Mouse (Mus musculus): ENCODE results near the gene Wtap. TPM values are rescaled to one million over a fixed set of nuclear protein-coding genes. Genes with fewer than 3 reads are reported as not detected.
"Not testable (repeated sequence)": the region's sequence is repeated elsewhere in the genome, so short reads cannot be mapped to it uniquely, and the experiment has no call there.

The Wtap gene
- total and polyA plus RNA-seq, 3 experiments = 63.5 to 74.0 TPM; not detected in 1

DNA sequence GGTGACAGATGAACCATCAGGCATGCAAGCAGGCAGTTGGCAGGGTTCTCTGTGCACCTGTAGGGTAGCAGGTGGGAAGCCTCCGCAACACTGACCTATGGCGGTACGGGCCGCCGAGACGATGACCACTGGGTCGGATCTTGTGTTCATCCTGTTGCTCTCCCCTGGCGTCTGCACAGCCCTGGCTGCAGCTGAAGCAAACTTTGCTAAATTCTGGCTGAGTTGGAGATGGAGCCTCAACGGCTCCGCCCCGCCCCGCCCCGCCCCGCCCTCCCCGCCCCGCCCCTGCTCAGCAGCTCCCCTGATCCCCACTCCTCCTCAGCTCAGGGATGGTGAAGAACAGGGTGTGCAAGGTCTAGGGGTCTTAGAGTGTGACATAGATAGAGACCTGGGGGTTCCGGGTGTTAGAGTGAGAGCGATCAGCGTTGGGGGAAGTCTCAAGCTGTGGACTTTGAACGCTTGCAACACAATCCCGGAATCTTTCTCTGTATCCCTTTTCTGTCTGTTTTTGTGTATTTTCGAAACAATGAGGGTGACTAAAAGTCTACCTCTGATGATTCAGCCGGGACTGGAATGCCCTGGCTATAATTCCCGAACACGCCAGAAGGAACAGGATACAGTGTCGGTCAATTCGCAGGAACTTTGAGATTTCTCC, 53.7 kb downstream of the Wtap start, which contains the start of gene Acat3:
Gene Acat3 (minus strand): TSS at position 450 of the 655 bp plus-strand sequence.
- H3K79me2 ChIP-seq (ENCODE audit: control insufficient read depth, insufficient read depth, low read length, poor library complexity) = no peaks in the 10 kb centered on the region
- H3K27me3 ChIP-seq (ENCODE audit: control insufficient read depth in 1 of 2, insufficient read depth in 2 of 2, low read length in 2 of 2) = no peaks in the 10 kb centered on the region
- TF ChIP-seq CHD1 (IDR thresholded peaks at IDR 0.05; ENCODE audit: low read depth, low read length) (no peak), NELFE (IDR thresholded peaks at IDR 0.05; ENCODE audit: low read depth, low read length) (no peak), MAZ (IDR thresholded peaks at IDR 0.05; ENCODE audit: low read depth, low read length) (no peak), SIN3A (IDR thresholded peaks at IDR 0.05; ENCODE audit: low read length) (no peak), CHD2 (IDR thresholded peaks at IDR 0.05; ENCODE audit: low read length) (no peak), ZNF384 (IDR thresholded peaks at IDR 0.05; ENCODE audit: low read depth, low read length) (no peak), JUND (IDR thresholded peaks at IDR 0.05; ENCODE audit: low read depth, low read length) (no peak), EP300 (IDR thresholded peaks at IDR 0.05; ENCODE audit: low read depth in 1 of 2, low read length in 2 of 2) (no peak), MEF2A (IDR thresholded peaks at IDR 0.05; ENCODE audit: extremely low read depth, insufficient replicate concordance, low read depth, low read length, poor library complexity, severe bottlenecking) (no peak), HCFC1 (IDR thresholded peaks at IDR 0.05; ENCODE audit: low read depth, low read length) (no peak), MXI1 (IDR thresholded peaks at IDR 0.05; ENCODE audit: low read depth, low read length) (no peak), RAD21 (IDR thresholded peaks at IDR 0.05; ENCODE audit: low read depth, low read length) (no peak), ELF1 (IDR thresholded peaks at IDR 0.05; ENCODE audit: low read depth, low read length) (no peak), POLR2A (IDR thresholded peaks at IDR 0.05; ENCODE audit: control insufficient read depth in 1 of 2, insufficient read depth in 1 of 2, low read depth in 1 of 2, low read length in 2 of 2, poor library complexity in 1 of 2) (no peak), MAX (IDR thresholded peaks at IDR 0.05; ENCODE audit: low read length) (no peak), CTCF (IDR thresholded peaks at IDR 0.05 in 2 of 3, conservative IDR thresholded peaks at IDR 0.05 in 1 of 3; ENCODE audit: control insufficient read depth in 1 of 3, insufficient read depth in 1 of 3, low read depth in 2 of 3, low read length in 3 of 3, poor library complexity in 1 of 3, severe bottlenecking in 1 of 3) (no peak), E2F4 (IDR thresholded peaks at IDR 0.05; ENCODE audit: borderline replicate concordance, low read depth, low read length) (no peak), TAL1 (IDR thresholded peaks at IDR 0.05; ENCODE audit: low read length) (no peak), SMC3 (IDR thresholded peaks at IDR 0.05; ENCODE audit: low read depth, low read length) (no peak)
- peaks cover 5 to 6% of the 10 kb centered on the region in 2 experiments; a peak in 3 of 4 replicates for H3K4me1 ChIP-seq (ENCODE audit: control insufficient read depth in 1 of 2, insufficient read depth in 2 of 2, low read length in 2 of 2)
- no peak within 1 kb of the TSS for H3K4me3 ChIP-seq (ENCODE audit: control insufficient read depth in 1 of 2, insufficient read depth in 1 of 2, low read depth in 2 of 2, low read length in 2 of 2)
- no peaks in the 10 kb centered on the region for H3K9me3 ChIP-seq (replicated peaks; ENCODE audit: insufficient read depth, low read length)
- H3K27ac ChIP-seq (ENCODE audit: control insufficient read depth, low read depth, low read length) = no peak within 1 kb of the TSS
- H3K9ac ChIP-seq (ENCODE audit: control insufficient read depth, low read depth, low read length, poor library complexity, severe bottlenecking) = no peak within 1 kb of the TSS
- H3K36me3 ChIP-seq (ENCODE audit: control insufficient read depth in 1 of 2, insufficient read depth in 2 of 2, low read length in 2 of 2) = peaks cover 0 to 5% of the 10 kb centered on the region in 2 experiments; a peak in 3 of 4 replicates
- DNase-seq (ENCODE audit: low read depth, low spot score) = no peak

DNA sequence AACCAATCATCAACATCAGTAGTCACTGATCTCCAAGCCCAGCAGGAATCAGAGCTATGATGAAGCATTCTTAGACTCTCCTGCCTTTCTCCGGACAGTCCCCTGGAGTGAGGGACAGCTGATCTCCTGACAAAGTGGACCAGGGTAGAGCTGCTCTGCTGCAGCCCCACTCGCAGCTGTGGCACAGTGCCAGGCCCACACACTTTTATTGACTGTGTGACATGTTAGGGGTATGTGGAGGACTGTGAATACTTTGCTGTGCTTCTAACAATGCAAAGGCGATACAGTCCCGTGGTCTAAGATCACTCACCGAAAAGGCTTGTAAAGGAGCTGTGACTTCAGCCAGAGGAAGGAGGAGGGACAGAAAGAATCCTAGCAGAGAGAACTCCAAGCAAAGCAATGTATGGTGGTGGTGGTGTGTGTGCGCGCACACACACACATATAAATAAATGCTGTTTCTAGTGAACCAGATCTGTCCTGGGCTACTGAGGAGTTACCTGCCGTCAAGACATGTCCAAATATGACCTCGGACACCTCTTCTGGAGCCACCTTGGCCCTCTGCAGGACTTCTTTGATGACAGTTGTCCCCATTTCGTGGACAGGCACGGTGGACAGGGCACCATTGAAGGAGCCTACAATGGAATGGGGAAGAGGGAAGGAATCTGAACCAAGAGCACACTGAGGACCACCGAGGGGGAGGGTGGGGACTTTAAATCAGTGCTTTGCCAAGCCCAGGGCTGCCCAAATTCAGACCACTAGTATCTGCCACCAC, 54.4 kb downstream of the Wtap start:
- H3K4me1 ChIP-seq (ENCODE audit: control insufficient read depth in 1 of 2, insufficient read depth in 2 of 2, low read length in 2 of 2); DNase-seq (ENCODE audit: low read depth, low spot score); H3K27ac ChIP-seq (ENCODE audit: control insufficient read depth, low read depth, low read length); H3K27me3 ChIP-seq (ENCODE audit: control insufficient read depth in 1 of 2, insufficient read depth in 2 of 2, low read length in 2 of 2); H3K4me3 ChIP-seq (ENCODE audit: control insufficient read depth in 1 of 2, insufficient read depth in 1 of 2, low read depth in 2 of 2, low read length in 2 of 2); H3K79me2 ChIP-seq (ENCODE audit: control insufficient read depth, insufficient read depth, low read length, poor library complexity); H3K9ac ChIP-seq (ENCODE audit: control insufficient read depth, low read depth, low read length, poor library complexity, severe bottlenecking); H3K36me3 ChIP-seq (ENCODE audit: control insufficient read depth in 1 of 2, insufficient read depth in 2 of 2, low read length in 2 of 2); H3K9me3 ChIP-seq (replicated peaks; ENCODE audit: insufficient read depth, low read length): not testable (repeated sequence)

Data from MEL (cell line).